Mouse (Mus musculus): ENCODE data around the gene Relt. TPM values are rescaled to one million over a fixed set of nuclear protein-coding genes. Genes with fewer than 3 reads are reported as not detected.

Relt gene
- polyA plus RNA-seq, 1 experiment from 2014 or later, result 1.2 TPM

GRCm38 (mm10) chr7:100866675-100867074, 3.4 kb upstream of the Relt start:
- 7% methylated on average over 3 of the region's 3 CpGs for WGBS
- DNase-seq (ENCODE audit: low spot score), result peak; percentile 72

GRCm38 (mm10) chr7:100862353-100862752, 893 bp downstream of the Relt start:
- TF ChIP-seq EP300 (optimal IDR thresholded peaks at IDR 0.05), result no peak
- TF ChIP-seq CTCF (IDR thresholded peaks at IDR 0.05; ENCODE audit: low read depth), result no peak
- 21% methylated on average over 4 of the region's 4 CpGs for WGBS
- H3K27ac ChIP-seq (replicated peaks), result no peak overlapping the region

More at GRCm38 (mm10) chr7:100866675-100867074, 3.4 kb upstream of the Relt start:
- Histone ChIP-seq H3K27me3 (ENCODE audit: control insufficient read depth, insufficient read depth, low read length) (no peaks in the 10 kb centered on the region), H3K9me3 (ENCODE audit: control insufficient read depth, low read length) (no peaks in the 10 kb centered on the region), H3K4me3 (ENCODE audit: low read depth, low read length) (no peak overlapping the region), H3K36me3 (ENCODE audit: control insufficient read depth, insufficient read depth, low read length) (no peaks in the 10 kb centered on the region), H3K4me2 (replicated peaks; ENCODE audit: low read depth) (no peak overlapping the region), H3K4me1 (replicated peaks; ENCODE audit: control insufficient read depth, insufficient read depth) (no peaks in the 10 kb centered on the region), H3K27ac (replicated peaks) (no peak overlapping the region), H3K9ac (ENCODE audit: low read length) (no peak overlapping the region)
- TF ChIP-seq CTCF (IDR thresholded peaks at IDR 0.05; ENCODE audit: low read depth) (peak; percentile 87), EP300 (optimal IDR thresholded peaks at IDR 0.05) (no peak)
- no peak for ATAC-seq (ENCODE audit: low FRiP score, low TSS enrichment)

GRCm38 (mm10) chr7:100861209-100861608, 2.0 kb downstream of the Relt start:
- 93% methylated on average over 5 of the region's 5 CpGs for WGBS

More at GRCm38 (mm10) chr7:100862353-100862752, 893 bp downstream of the Relt start:
- DNase-seq (ENCODE audit: low spot score) (no peak), ATAC-seq (ENCODE audit: low FRiP score, low TSS enrichment) (no peak)
- no peaks in the 10 kb centered on the region for H3K36me3 ChIP-seq (ENCODE audit: control insufficient read depth, insufficient read depth, low read length)
- H3K27me3 ChIP-seq (ENCODE audit: control insufficient read depth, insufficient read depth, low read length), result no peaks in the 10 kb centered on the region
- H3K4me1 ChIP-seq (replicated peaks; ENCODE audit: control insufficient read depth, insufficient read depth), result no peaks in the 10 kb centered on the region
- peak overlapping the region; percentile 65 for H3K4me3 ChIP-seq (ENCODE audit: low read depth, low read length)
- H3K4me2 ChIP-seq (replicated peaks; ENCODE audit: low read depth), result peak overlapping the region; percentile 99
- no peaks in the 10 kb centered on the region for H3K9me3 ChIP-seq (ENCODE audit: control insufficient read depth, low read length)
- H3K9ac ChIP-seq (ENCODE audit: low read length), result peak overlapping the region; percentile 61

GRCm38 (mm10) chr7:100860450-100860849, 2.8 kb downstream of the Relt start:
- Histone ChIP-seq H3K27me3 (ENCODE audit: control insufficient read depth, insufficient read depth, low read length) (no peaks in the 10 kb centered on the region), H3K4me1 (replicated peaks; ENCODE audit: control insufficient read depth, insufficient read depth) (no peaks in the 10 kb centered on the region; the same call in 1 of the 2 replicates), H3K4me3 (ENCODE audit: low read depth, low read length) (no peak overlapping the region), H3K9ac (ENCODE audit: low read length) (no peak overlapping the region), H3K4me2 (replicated peaks; ENCODE audit: low read depth) (no peak overlapping the region), H3K27ac (replicated peaks) (no peak overlapping the region), H3K9me3 (ENCODE audit: control insufficient read depth, low read length) (no peaks in the 10 kb centered on the region), H3K36me3 (ENCODE audit: control insufficient read depth, insufficient read depth, low read length) (no peaks in the 10 kb centered on the region)
- no peak for ATAC-seq (ENCODE audit: low FRiP score, low TSS enrichment)
- 62% methylated on average over 3 of the region's 3 CpGs for WGBS
- DNase-seq (ENCODE audit: low spot score), result no peak
- no peak for TF ChIP-seq EP300 (optimal IDR thresholded peaks at IDR 0.05)
- no peak for TF ChIP-seq CTCF (IDR thresholded peaks at IDR 0.05; ENCODE audit: low read depth)

More at GRCm38 (mm10) chr7:100861209-100861608, 2.0 kb downstream of the Relt start:
- ATAC-seq (ENCODE audit: low FRiP score, low TSS enrichment), result no peak
- no peak for TF ChIP-seq EP300 (optimal IDR thresholded peaks at IDR 0.05)
- TF ChIP-seq CTCF (IDR thresholded peaks at IDR 0.05; ENCODE audit: low read depth), result no peak
- Histone ChIP-seq H3K4me1 (replicated peaks; ENCODE audit: control insufficient read depth, insufficient read depth) (no peaks in the 10 kb centered on the region), H3K4me2 (replicated peaks; ENCODE audit: low read depth) (no peak overlapping the region), H3K9me3 (ENCODE audit: control insufficient read depth, low read length) (no peaks in the 10 kb centered on the region), H3K4me3 (ENCODE audit: low read depth, low read length) (no peak overlapping the region), H3K27me3 (ENCODE audit: control insufficient read depth, insufficient read depth, low read length) (no peaks in the 10 kb centered on the region), H3K9ac (ENCODE audit: low read length) (no peak overlapping the region), H3K27ac (replicated peaks) (no peak overlapping the region), H3K36me3 (ENCODE audit: control insufficient read depth, insufficient read depth, low read length) (no peaks in the 10 kb centered on the region)
- DNase-seq (ENCODE audit: low spot score), result no peak

- no peak for TF ChIP-seq EP300 (optimal IDR thresholded peaks at IDR 0.05)
- TF ChIP-seq CTCF (IDR thresholded peaks at IDR 0.05; ENCODE audit: low read depth), result no peak
- ATAC-seq (ENCODE audit: low FRiP score, low TSS enrichment) (no peak), DNase-seq (ENCODE audit: low spot score) (no peak)
- Histone ChIP-seq H3K4me2 (replicated peaks; ENCODE audit: low read depth) (no peak overlapping the region), H3K4me1 (replicated peaks; ENCODE audit: control insufficient read depth, insufficient read depth) (no peaks in the 10 kb centered on the region; the same call in 1 of the 2 replicates), H3K27ac (replicated peaks) (no peak overlapping the region; the same call in 1 of the 2 replicates), H3K27me3 (ENCODE audit: control insufficient read depth, insufficient read depth, low read length) (no peaks in the 10 kb centered on the region), H3K9ac (ENCODE audit: low read length) (no peak overlapping the region), H3K4me3 (ENCODE audit: low read depth, low read length) (no peak overlapping the region), H3K36me3 (ENCODE audit: control insufficient read depth, insufficient read depth, low read length) (no peaks in the 10 kb centered on the region), H3K9me3 (ENCODE audit: control insufficient read depth, low read length) (no peaks in the 10 kb centered on the region)
- WGBS, result 56% methylated on average over 5 of the region's 5 CpGs
Observed at GRCm38 (mm10) chr7:100855795-100856573, 7.3 kb downstream of the Relt start.

- Histone ChIP-seq H3K4me3 (ENCODE audit: low read depth, low read length) (no peak overlapping the region), H3K36me3 (ENCODE audit: control insufficient read depth, insufficient read depth, low read length) (no peaks in the 10 kb centered on the region), H3K4me2 (replicated peaks; ENCODE audit: low read depth) (no peak overlapping the region), H3K9me3 (ENCODE audit: control insufficient read depth, low read length) (no peaks in the 10 kb centered on the region), H3K27ac (replicated peaks) (no peak overlapping the region; the same call in 1 of the 2 replicates), H3K9ac (ENCODE audit: low read length) (no peak overlapping the region), H3K4me1 (replicated peaks; ENCODE audit: control insufficient read depth, insufficient read depth) (no peaks in the 10 kb centered on the region; the same call in 1 of the 2 replicates), H3K27me3 (ENCODE audit: control insufficient read depth, insufficient read depth, low read length) (no peaks in the 10 kb centered on the region)
- no peak for ATAC-seq (ENCODE audit: low FRiP score, low TSS enrichment)
- WGBS, result 40% methylated on average over 4 of the region's 4 CpGs
- TF ChIP-seq CTCF (IDR thresholded peaks at IDR 0.05; ENCODE audit: low read depth) (no peak), EP300 (optimal IDR thresholded peaks at IDR 0.05) (no peak)
- no peak for DNase-seq (ENCODE audit: low spot score)
Observed at GRCm38 (mm10) chr7:100855300-100855699, 7.9 kb downstream of the Relt start.

Measured in stomach, postnatal 0 days (tissue).